28 mouse cellular contexts compared by ENCODE assay signal in genomic region chr17:43261937-43262336, GRCm38 (mm10). TPM values are rescaled to one million over a fixed set of nuclear protein-coding genes. Genes with fewer than 3 reads are reported as not detected.
"Had no signal": no experiment of that assay in that cellular context is flagged by ENCODE, and none has a peak within 500 bp of the region (broad histone marks: within the 10 kb centered on the region; RNA-seq: fewer than 3 reads in every experiment).

No protein-coding gene starts in this region.

- H3K4me1 ChIP-seq: lung, embryonic 15.5 days; midbrain, embryonic 10.5 days; stomach, embryonic 15.5 days had no signal

- H3K27me3 ChIP-seq: limb, embryonic 13.5 days; liver, embryonic 15.5 days; lung, embryonic 15.5 days; midbrain, embryonic 13.5 days; neural tube, embryonic 13.5 days; stomach, embryonic 15.5 days had no signal

- ATAC-seq: liver, embryonic 12.5 days; midbrain, embryonic 13.5 days; midbrain, embryonic 16.5 days had no signal

- H3K36me3 ChIP-seq: limb, embryonic 10.5 days; limb, embryonic 13.5 days; liver, embryonic 12.5 days; liver, embryonic 15.5 days; lung, embryonic 15.5 days; midbrain, embryonic 10.5 days; midbrain, embryonic 13.5 days; neural tube, embryonic 13.5 days; stomach, embryonic 15.5 days had no signal

- H3K9me3 ChIP-seq: liver, embryonic 12.5 days; lung, embryonic 15.5 days; stomach, embryonic 15.5 days had no signal

- H3K4me3 ChIP-seq: layer of hippocampus, adult 2 months; limb, embryonic 10.5 days; limb, embryonic 13.5 days; liver, embryonic 12.5 days; liver, embryonic 15.5 days; lung, embryonic 15.5 days; midbrain, embryonic 10.5 days; midbrain, embryonic 13.5 days; myocyte; neural tube, embryonic 13.5 days; stomach, embryonic 15.5 days had no signal

- DNase-seq: kidney, adult 18-20 months; kidney, adult 9 months; kidney, postnatal 14 days; layer of hippocampus, adult 9-11 months; liver; lung, adult 18-20 months; lung, postnatal 10 days; lung, postnatal 36 days; retina, postnatal 1 day; right cerebral cortex, postnatal 25 days; spleen, adult 18-20 months had no signal

RNA-seq across cellular contexts. Expression of gene Adgrf1, which starts 8.2 kb away (rescaled TPM):
- total RNA-seq: layer of hippocampus, adult 2 months; layer of hippocampus, postnatal 25 days; left cerebral cortex, adult 18-20 months; left cerebral cortex, postnatal 25 days; monocyte, adult 5-6 weeks had no signal
- polyA plus RNA-seq: limb, embryonic 10.5 days; lung, embryonic 15.5 days; midbrain, embryonic 10.5 days; midbrain, embryonic 13.5 days; midbrain, embryonic 16.5 days; myocyte; neural tube, embryonic 13.5 days; urinary bladder, adult 2 months had no signal
